Mouse (Mus musculus) embryonic fibroblast, embryonic 13.5 days (primary cell): ENCODE measurements at regions not wholly inside any gene's neighbourhood (a gene's known extent, or its start where the extent isn't known, plus 50 kb on each side); places are given as distances from the start of the nearest gene placed in this dataset.

Experiments used
- H3K27ac ChIP-seq: 2 replicates; pipeline ENCODE4 v1.5.1; 2012; ENCODE audit warnings: low read length, control low read depth, inconsistent platforms; ENCODE audit not compliant: insufficient read depth
- H3K4me1 ChIP-seq: 2 replicates; pipeline ENCODE4 v1.6.1; 2011; ENCODE audit warnings: low read length; ENCODE audit not compliant: control insufficient read depth, insufficient read depth
- H3K4me3 ChIP-seq: 2 replicates; pipeline ENCODE4 v1.5.1; 2011; ENCODE audit warnings: mild to moderate bottlenecking, control low read depth, low read length; ENCODE audit not compliant: insufficient read depth
- CTCF ChIP-seq: IDR thresholded peaks from 2 replicates; pipeline ENCODE4 v1.5.1; 2011; ENCODE audit warnings: mild to moderate bottlenecking, control low read depth, low read length, moderate library complexity, borderline replicate concordance; ENCODE audit not compliant: insufficient read depth
- POLR2A ChIP-seq: IDR thresholded peaks from 2 replicates; pipeline ENCODE4 v1.6.1; 2011; ENCODE audit warnings: low read depth, mild to moderate bottlenecking, control low read depth, low read length, moderate library complexity

GRCm38 (mm10) chr3:50842216-50842615 lies 382.0 kb upstream of the Noct start:
- Histone ChIP-seq H3K4me3 (no peak overlapping the region), H3K4me1 (no peaks in the 10 kb centered on the region), H3K27ac (no peak overlapping the region)
- TF ChIP-seq CTCF (no peak), POLR2A (no peak)

- Histone ChIP-seq H3K4me3 (no peak overlapping the region), H3K4me1 (no peaks in the 10 kb centered on the region), H3K27ac (no peak overlapping the region)
- no peak for TF ChIP-seq CTCF
- TF ChIP-seq POLR2A = no peak
Observed at GRCm38 (mm10) chr3:50844835-50845301, 379.4 kb upstream of the Noct start.

- Histone ChIP-seq H3K27ac (no peak overlapping the region), H3K4me3 (no peak overlapping the region), H3K4me1 (no peaks in the 10 kb centered on the region)
- TF ChIP-seq POLR2A (no peak), CTCF (no peak)
Observed at GRCm38 (mm10) chr3:50845311-50845710, 378.9 kb upstream of the Noct start.

GRCm38 (mm10) chr3:50848528-50848927 lies 375.7 kb upstream of the Noct start:
- Histone ChIP-seq H3K4me3 (no peak overlapping the region), H3K4me1 (no peaks in the 10 kb centered on the region), H3K27ac (no peak overlapping the region)
- no peak for TF ChIP-seq POLR2A
- TF ChIP-seq CTCF = no peak

- Histone ChIP-seq H3K27ac (no peak overlapping the region), H3K4me3 (no peak overlapping the region), H3K4me1 (no peaks in the 10 kb centered on the region)
- TF ChIP-seq POLR2A (no peak), CTCF (no peak)
Observed at GRCm38 (mm10) chr3:50851083-50851637, 373.1 kb upstream of the Noct start.

- Histone ChIP-seq H3K4me1 (no peaks in the 10 kb centered on the region), H3K4me3 (no peak overlapping the region), H3K27ac (no peak overlapping the region)
- TF ChIP-seq CTCF (no peak), POLR2A (no peak)
Observed at GRCm38 (mm10) chr3:50867105-50867504, 357.1 kb upstream of the Noct start.

- H3K4me1 ChIP-seq = no peaks in the 10 kb centered on the region
- TF ChIP-seq POLR2A (no peak), CTCF (no peak)
Observed at GRCm38 (mm10) chr3:50869211-50869610, 355.0 kb upstream of the Noct start.

GRCm38 (mm10) chr3:50879050-50879449 lies 345.2 kb upstream of the Noct start:
- H3K27ac ChIP-seq = no peak overlapping the region
- H3K4me1 ChIP-seq = no peaks in the 10 kb centered on the region
- TF ChIP-seq POLR2A = no peak
- no peak for TF ChIP-seq CTCF
- H3K4me3 ChIP-seq = no peak overlapping the region

More at GRCm38 (mm10) chr3:50869211-50869610, 355.0 kb upstream of the Noct start:
- Histone ChIP-seq H3K4me3 (no peak overlapping the region), H3K27ac (no peak overlapping the region)

- TF ChIP-seq CTCF = no peak
- TF ChIP-seq POLR2A = no peak
- H3K4me1 ChIP-seq = no peaks in the 10 kb centered on the region
- no peak overlapping the region for H3K27ac ChIP-seq
- no peak overlapping the region for H3K4me3 ChIP-seq
Observed at GRCm38 (mm10) chr3:50879595-50879994, 344.7 kb upstream of the Noct start.

GRCm38 (mm10) chr3:50881437-50882248 lies 342.6 kb upstream of the Noct start:
- Histone ChIP-seq H3K4me3 (no peak overlapping the region), H3K4me1 (no peaks in the 10 kb centered on the region), H3K27ac (no peak overlapping the region)
- TF ChIP-seq POLR2A = no peak
- no peak for TF ChIP-seq CTCF
